Mouse (Mus musculus) liver, postnatal 0 days (tissue): ENCODE data around the gene Ift88.

Experiments
- CTCF ChIP-seq: sonication (generic); IDR thresholded peaks from 2 replicates; pipeline ENCODE4 v1.5.1; 2016; ENCODE audit warnings: antibody characterized with exemption, low read depth
- EP300 ChIP-seq: IDR thresholded peaks from 2 replicates; pipeline ENCODE4 v1.6.1; 2016; ENCODE audit warnings: antibody characterized with exemption, low read depth, mild to moderate bottlenecking

DNA sequence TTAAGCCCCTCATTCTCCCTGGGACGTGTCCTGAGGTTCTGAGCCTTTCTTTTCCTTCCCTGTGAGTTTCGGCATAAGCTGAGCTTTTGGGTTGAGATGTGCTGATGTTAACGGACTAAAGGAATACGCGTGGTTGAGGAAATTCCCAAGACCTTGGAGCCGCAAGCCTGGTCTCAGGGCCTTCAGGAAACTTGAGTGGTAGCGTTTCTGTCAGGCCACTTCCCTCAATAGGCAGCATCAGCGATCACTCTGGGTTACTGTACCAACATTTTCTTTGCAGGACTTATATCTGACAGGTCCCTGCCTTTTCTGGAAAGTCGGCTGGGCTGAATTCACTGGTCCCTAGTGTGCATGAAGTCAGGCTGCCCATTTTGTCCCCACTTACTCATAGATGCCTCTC lies 113.0 kb downstream of the Ift88 start:
- TF ChIP-seq CTCF (no peak), EP300 (no peak)
